Mouse (Mus musculus): ENCODE measurements around the gene Vmn1r85.
"Not testable (repeated sequence)": the region's sequence is repeated elsewhere in the genome, so short reads cannot be mapped to it uniquely, and the experiment has no call there.

Gene Vmn1r85

DNA sequence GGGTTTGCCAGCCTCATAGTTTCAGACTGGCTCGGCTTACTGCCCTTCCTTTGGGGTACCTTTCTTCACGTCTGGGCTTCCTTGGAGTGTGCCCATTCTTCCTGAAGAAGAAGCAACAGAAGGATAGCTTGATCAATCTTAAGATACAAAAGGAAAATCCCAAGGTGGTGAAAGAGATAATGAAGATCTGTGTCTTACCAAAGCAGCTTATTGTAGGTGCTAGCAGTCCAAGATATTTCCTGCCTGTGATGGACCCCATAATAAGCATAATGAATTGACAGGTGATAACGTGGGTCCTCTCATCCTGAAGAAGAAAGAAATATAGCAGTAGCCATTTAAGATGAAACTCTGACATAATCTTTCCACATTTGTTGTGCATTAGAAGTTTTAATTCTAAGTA, at the start of gene Vmn1r85:
Gene Vmn1r85 (minus strand): TSS at position 101 of the 400 bp plus-strand sequence.
- DNase-seq (ENCODE audit: low read depth, low spot score) = no peak

DNA sequence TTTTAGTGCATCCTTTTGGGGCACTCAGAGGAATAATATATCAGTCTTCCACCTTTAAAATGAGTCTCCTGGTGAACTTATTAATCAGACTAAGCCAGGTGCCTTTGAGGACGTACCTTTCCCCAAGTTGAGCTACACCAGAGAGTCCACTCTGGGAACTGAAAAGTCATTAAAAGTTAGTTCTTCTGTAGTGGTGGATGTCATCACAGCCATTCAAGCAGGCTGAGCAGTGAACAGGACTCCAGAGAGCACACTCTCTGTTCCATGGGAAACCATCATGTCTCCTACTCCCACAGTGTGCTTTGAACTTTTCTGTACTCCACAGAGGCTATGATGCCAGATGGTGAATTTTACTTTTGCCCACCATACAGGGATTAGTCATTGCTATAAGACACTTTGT, 45.1 kb upstream of the Vmn1r85 start, which contains the start of gene Vmn1r87:
Gene Vmn1r87 (minus strand): TSS at position 101 of the 400 bp plus-strand sequence.
- DNase-seq (ENCODE audit: low read depth, low spot score) = no peak

DNA sequence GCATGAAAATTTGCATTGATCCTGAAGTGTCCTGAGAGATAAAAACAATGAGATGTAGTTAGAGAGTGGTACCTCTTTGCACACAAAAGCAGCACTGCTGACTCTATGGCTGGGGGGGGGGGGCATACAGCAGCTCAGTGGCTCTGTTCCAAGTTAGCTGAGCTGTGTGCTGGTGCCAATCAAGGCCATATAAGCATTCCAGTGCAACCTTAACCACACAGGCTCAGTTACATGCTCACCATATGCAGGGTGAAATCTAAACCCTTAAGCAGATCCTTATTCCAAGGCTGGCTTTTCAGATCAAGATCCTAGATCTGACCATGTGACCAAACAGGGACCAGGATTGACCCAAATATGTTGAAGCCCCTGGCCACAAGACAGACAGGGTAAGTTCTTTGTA, 42.4 kb upstream of the Vmn1r85 start:
- DNase-seq (ENCODE audit: low read depth, low spot score) = no peak

DNA sequence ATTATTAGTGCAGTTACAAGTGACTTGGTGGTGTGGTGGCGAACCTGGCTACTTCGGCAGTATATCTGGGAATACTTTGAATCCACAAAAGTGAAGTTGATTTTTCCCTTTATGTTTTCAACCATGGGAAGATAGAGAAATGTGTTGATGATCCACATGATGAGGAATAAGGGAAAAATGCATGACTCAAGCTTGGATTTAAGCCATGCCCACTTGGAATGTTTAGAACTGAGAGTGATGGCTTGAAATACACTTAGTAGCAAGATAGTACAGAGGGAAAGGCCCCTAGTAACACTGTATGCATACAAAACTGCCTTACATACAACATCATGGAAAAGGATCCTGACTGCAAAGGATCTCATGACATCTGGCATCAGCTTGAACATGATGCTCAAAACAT, 36.9 kb upstream of the Vmn1r85 start:
- DNase-seq (ENCODE audit: low read depth, low spot score) = no peak

DNA sequence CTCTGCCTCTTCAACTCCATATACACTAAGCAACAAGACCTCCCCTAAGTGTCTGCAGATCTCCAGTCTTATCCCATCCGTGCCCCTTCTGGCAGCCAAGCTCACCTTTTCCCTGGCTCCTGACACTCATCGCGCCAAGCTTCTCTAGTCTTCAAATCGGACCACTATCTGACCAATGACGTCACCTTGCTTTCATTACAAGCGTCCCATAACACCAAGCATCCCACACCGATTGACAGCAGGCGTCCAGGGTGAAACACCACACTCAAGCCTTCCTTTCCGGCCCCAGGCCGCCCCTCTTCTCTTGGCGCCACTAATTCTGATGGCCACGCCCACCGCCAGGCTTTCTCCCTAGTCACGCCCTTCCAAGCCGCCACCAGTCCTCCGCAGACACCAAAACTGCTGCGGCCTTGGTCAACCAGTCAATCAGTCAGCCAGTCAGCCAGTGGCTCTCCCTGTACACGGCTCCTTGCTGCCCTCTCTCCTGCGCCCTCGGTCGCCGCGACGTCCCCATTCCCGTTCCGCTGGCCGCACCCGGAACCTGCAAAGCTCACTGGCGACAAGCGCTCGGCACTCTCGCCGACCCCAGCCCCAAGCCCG, 28.7 kb upstream of the Vmn1r85 start:
- DNase-seq (ENCODE audit: low read depth, low spot score) = not testable (repeated sequence)

DNA sequence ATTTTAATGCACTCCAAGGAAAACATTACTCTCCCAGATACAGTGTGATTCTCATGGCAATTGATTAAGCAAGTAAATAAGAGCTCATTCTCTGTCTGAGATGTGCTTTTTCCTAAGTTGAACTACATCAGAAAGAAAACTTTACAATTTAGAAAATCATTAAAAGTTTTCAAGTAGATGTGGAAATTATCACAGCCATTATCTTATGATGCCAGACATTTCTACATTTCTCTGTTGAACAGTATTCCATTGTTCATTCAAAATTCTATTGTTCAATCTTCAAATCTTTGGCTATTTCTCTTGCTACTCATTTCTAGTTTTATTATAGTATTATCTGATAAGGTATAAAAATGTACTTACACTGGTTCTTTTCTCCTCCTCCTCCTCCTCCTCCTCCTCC, 24.8 kb upstream of the Vmn1r85 start, which contains the start of gene Vmn1r86:
Gene Vmn1r86 (minus strand): TSS at position 101 of the 400 bp plus-strand sequence.
- no peak for DNase-seq (ENCODE audit: low read depth, low spot score)

DNA sequence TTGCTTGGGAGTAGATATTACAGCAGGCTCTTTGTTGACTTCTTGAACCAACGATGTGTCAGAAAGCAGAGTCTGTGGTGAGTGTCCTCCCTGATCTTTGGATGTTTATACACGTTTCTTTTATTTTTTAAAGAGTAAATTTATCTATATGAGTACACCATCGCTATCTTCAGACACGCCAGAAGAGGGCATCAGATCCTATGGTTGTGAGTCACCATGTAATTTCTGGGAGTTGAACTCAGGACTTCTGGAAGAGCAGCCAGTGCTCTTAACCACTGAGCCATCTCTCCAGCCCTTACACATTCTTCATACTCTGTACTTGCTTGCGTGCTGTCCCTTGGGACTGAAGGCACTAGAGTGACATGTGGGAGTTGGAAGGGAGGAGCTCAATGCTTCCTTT, 22.7 kb downstream of the Vmn1r85 start:
- DNase-seq (ENCODE audit: low read depth, low spot score) = no peak

DNA sequence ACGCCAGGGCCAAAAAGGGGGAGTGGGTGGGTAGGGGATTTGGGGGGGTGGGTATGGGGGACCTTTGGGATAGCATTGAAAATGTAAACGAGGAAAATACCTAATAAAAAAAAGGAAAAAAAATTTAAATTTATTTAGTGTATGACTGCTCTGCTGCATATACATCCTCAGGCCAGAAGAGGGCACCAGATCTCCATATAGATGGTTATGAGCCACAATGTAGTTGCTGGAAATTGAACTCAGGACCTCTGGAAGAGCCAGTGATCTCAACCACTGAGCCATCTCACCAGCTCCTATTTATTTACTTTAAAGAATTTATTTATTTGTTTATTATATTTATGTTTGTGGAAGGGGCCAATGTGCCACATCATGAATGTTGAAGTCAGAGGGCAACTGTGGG, 31.6 kb downstream of the Vmn1r85 start:
- DNase-seq (ENCODE audit: low read depth, low spot score) = not testable (repeated sequence)

DNA sequence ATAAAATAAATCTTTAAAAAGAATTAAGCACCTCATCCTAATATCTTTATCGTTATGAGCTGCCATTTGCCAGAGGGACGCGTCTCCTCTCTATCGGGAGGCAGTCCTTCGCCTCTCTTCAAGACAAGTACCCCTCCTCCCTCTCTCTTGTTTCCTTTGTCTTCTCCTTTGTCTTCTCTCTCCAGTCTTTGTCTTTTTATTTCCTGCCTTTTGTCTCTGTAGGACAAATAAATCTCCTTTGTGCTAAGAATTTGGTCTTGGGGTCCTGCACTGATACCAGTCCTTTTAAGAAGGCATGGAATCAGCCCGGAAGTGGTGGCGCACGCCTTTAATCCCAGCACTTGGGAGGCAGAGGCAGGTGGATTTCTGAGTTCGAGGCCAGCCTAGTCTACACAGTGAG, 35.4 kb downstream of the Vmn1r85 start:
- DNase-seq (ENCODE audit: low read depth, low spot score) = no peak

DNA sequence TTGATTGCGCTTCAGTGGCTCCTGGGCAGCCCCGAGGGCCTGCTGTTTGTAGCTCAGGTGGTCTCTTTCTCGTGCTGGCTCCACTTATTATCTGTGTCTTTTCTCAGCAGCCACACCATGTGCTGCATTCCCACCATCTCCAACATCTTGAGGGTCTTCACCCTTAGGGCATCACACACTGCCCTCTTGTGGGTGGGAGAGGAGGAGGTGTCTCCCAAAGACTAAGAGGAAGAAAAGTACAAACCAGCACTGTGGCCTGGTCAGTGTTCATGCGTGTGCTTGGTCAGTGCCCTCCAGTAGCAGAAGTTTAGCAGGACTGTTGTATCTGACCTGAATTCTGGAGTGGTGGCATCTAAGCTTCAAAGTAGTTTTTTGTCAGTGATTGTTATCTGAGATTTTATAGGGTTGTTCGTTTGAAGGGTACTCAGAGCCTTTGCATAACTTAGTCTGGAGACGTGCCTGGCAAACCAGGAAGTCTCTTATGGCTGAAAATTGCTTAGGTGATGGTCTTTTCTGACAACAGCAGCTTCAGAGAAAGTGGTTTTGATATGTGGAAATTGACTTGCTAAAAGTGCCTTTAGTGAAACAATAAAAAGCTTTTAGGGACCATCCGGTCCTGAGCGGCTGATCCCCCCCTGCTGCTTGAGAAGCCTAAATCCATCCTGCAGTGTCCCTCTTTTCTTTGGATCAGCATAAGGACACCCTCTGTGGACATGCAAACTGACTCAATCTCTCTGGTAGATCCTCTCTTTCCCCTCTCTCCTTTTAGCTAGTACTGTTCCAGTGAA, 37.9 kb downstream of the Vmn1r85 start:
- no peak for DNase-seq (ENCODE audit: low read depth, low spot score)

DNA sequence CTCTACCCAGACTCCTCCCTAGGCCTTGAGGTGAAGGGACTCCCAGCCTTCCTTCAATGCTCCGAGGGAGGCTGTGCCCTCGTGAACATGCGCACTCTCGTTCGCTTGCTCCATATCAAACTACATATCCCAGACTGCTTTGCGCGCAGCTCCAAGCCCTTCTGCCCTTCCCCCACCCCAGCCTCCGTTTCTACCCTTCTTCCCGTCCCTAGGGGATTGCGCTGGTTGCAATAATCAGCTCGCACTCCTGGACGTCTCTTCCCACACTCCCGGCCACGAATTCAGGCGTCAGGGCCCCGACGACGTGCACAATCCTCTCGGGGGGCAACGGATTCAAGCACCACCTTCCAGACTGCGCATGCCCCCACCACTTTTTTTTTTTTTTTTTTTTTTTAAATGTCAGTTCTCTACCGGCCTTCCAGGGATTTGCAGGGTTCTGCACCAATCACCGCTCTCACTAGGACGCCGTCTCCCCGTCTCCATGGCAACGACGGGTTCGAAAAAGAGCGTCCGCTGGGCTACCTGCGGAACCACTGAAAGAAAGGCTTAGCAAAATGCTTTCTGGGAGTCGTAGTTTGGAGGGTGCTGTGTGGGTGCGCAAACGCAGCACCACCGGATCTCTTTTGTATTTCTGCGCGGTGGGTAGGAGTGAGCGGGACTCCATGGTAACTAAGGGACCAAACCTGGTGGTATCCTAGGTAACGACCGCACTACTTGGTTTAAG, 40.5 kb downstream of the Vmn1r85 start, which contains the start of gene Mzf1:
Gene Mzf1 (minus strand): TSS at position 478 of the 724 bp plus-strand sequence.
- DNase-seq (ENCODE audit: low read depth, low spot score) = peak; percentile 99

DNA sequence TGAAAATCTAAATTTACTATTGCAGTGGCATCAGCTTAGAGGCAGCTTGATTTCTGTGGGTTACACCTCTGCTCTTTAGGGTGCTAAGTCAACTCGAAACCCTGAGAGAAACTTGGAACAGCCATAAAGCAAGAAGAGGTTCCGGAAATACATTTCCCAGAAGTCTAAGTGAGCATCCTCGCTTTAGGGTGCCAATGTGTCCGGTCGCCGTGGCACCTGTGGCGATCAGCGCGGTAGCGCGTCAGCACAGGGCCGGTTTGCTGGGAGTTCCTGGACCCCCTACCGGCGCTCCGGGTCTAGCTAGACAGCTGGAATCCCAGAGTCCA, 41.0 kb downstream of the Vmn1r85 start:
- DNase-seq (ENCODE audit: low read depth, low spot score) = no peak

DNA sequence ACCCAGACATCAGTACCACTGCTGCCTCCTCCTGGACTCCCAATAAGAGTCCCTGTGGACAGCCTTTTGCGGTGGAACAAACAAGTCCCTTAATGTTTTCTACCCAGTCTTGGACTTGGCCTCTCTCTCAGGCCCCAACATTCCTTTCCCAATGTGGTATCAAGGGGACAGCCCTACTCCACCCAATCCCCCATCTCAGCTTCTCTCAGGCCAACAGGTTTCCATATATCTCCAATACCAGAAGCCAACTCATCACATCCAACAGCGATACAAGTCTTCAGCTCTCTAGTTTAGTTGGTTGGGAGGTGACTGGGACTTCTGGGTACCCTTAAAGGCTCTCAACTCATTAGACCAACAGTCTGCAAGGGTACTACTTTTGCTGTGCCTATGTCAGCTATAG, 41.5 kb downstream of the Vmn1r85 start:
- no peak for DNase-seq (ENCODE audit: low read depth, low spot score)

DNA sequence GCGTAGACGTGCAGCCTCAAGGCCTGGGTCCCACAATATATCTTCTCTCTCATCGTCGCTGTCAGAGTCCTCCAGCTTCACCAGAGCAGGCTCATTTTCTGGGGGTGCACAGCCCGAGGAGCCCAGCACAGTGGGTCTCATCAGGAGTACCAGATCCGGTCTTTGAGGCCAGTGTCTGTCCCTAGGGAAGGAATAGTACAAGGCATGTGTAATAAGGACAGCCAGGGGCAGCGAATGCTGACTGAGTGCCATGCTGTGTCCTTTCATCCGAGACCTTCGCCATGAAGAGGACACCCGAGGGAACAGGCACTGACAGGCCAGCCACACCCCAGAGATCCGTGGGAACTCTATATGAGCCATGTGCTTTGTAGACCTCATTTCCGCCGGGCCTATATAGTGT, 42.0 kb downstream of the Vmn1r85 start:
- no peak for DNase-seq (ENCODE audit: low read depth, low spot score)

DNA sequence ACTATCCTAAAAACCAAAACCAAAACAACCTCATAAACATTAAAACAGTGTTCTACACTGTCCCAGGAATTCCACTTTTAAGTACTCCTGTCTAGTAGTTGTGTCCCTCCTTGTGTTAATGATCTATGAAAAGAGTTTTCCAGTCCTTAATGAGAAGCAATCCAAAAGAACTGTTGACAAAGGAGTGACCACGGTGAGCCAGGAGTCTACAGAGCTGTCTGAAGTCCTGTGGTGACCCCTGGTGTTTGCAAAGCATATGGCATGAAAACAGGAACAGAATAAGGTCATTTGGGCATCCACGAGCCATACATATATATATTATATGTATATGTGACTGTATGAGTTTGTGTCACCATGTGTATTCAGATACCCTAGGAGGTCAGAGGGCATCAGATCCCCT, 48.9 kb downstream of the Vmn1r85 start:
- no peak for DNase-seq (ENCODE audit: low read depth, low spot score)

DNA sequence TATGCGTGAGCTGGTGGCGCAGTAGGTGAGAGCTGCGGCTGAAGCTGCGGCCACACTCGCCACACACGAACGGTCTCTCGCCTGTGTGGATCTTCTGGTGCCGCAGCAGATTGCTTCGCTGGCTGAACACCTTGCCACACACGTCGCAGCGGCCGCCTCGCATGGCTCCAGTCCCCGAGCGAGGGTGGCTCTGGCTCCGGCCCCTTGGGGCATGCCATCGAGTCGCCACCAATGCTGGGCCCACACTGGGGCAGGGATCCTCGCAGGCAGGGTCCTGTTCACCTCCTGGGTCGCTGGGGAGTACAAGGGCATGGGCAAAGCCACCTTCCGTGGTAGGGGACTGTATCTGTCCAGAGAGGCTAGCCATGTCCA, 50.7 kb downstream of the Vmn1r85 start:
- no peak for DNase-seq (ENCODE audit: low read depth, low spot score)

DNA sequence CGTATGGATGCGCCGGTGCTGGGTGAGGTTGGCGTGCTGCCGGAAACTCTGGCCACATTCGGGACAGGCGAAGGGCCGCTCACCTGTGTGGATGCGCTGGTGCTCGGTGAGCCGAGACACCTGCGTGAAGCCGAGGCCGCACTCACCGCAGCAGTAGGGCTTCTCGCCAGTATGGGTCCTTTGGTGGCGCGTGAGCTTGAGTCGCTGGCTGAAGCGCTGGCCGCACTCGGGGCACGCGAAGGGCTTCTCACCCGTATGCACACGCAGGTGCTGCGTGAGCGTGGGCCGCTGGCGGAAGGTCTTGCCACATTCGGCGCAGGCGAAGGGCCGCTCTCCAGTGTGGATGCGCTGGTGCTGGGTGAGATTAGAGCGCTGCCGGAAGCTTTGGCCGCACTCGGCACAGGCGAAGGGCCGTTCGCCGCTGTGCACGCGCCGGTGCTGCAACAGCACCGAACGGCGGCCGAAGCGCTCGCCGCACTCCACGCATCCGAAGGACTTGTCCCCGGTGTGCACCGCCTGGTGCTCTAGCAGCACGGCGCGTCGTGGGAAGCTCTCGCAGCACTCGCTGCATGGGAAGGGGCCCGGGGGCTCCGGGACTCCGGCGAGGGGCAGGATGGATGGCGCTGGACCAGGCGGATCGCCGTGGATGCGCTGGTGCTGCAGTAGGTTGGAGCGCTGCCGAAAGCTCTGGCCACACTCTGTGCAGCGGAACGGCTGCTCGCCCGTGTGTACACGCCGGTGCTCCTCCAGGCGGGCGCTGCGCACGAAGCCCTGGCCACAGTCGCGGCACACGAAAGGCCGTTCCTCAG, 51.3 kb downstream of the Vmn1r85 start:
- DNase-seq (ENCODE audit: low read depth, low spot score) = no peak

DNA sequence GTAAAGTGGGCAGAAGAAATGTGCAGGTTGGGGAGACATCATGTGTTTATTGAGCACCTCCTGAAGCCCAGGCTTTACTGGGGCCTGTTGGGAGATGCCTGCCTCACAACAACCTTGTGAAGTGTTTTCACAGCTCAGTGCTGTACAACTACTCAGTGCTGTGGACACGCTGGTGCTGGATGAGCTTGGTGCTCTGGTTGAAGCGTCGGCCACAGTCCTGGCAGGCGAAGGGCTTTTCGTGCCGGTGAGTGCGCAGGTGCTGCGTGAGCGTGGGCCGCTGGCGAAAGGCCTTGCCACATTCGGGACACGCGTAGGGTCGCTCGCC, 51.9 kb downstream of the Vmn1r85 start:
- no peak for DNase-seq (ENCODE audit: low read depth, low spot score)

DNA sequence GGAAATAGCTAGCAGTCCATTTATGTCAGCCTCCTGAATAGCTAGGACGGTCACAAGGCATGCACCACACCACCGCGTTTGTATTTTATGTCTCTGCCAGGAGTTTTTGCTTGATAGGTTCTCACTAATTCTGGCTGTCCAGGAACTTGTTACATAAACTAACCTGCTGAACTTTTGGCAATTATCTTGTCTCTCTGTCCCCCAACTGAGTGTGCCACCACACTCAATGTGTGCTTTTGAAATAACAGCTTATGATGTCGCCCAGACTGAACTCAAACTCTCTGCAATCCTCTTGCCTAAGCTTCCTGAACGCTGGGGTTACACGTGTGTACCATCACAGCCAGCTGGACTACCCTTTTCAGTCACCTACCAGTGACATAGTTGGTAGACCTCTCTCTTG, 52.5 kb downstream of the Vmn1r85 start:
- no peak for DNase-seq (ENCODE audit: low read depth, low spot score)

DNA sequence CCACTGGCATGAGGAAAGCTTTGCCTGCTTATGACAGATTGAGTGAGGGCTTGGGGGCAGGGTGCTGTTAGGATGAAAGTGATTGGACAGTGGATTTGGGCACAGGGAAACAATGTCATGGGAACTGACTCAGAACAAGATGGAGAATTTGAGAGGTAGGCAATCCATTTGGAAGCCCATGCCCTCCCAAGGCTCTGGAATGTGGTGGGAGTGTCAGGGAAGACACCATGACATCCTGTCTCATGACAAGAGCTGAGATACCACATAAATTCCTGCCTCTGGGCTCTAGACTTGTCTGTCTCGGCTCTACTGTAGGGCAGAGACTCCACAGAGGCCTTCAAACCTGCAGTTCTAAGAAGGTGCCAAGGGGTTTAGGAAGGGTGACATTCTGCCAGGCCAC, 53.7 kb downstream of the Vmn1r85 start:
- no peak for DNase-seq (ENCODE audit: low read depth, low spot score)

DNA sequence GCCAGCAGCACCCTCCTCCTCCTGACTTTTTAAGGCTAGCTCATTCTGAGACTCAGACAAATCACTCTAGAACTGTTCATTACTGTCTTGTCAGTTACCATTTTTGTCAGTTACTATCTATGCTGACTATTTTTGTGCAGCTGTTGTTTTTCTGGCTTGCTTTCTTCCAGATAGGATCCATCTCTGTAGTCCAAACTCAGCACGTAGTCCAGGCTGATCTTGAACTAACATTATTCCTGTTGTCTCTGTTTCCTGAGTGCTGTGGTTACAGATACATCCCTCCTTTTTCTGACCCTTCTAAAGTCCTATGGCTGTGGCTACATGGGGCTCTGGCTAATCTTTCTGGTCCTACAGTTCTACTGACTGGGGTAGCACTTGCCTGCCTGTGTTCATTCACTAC, 55.8 kb downstream of the Vmn1r85 start:
- DNase-seq (ENCODE audit: low read depth, low spot score) = no peak

DNA sequence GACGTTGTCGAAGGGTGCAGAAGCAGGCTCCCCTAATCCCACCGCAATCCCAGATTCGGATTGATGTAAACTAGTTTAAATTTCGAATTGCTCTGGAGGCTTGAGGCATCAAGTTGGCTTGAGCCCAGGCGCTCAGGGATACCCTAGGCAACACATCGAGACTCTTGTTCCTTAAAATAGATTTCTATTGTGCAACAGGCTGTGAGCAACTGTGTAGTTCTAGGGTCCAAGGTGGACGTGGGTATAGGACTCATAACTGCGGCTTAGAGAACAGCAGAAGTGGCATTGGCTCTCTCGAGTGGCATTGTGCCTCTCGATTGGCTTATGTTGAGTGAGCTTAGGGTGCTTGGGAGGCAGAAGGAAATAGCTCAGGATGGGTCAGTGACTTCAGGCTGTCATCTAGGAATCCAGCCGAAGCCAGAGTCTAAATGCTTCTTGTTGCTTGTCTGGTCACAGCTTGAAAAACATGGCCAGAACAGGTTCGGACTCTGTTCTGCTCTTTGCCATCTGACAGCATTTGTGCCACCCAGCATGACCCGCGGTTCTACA, 56.3 kb downstream of the Vmn1r85 start:
- no peak for DNase-seq (ENCODE audit: low read depth, low spot score)

Data from brain, embryonic 18.5 days (tissue).